ENCODE assay signal across 27 mouse cellular contexts in genomic region chr7:24291387-24292090, GRCm38 (mm10). TPM values are rescaled to one million over a fixed set of nuclear protein-coding genes. Genes with fewer than 3 reads are reported as not detected.
"Had no signal": no experiment of that assay in that cellular context is flagged by ENCODE, and none has a peak within 500 bp of the region (broad histone marks: within the 10 kb centered on the region; RNA-seq: fewer than 3 reads in every experiment).

No protein-coding gene starts in this region.

- H3K4me2 ChIP-seq: limb, embryonic 13.5 days; liver, embryonic 12.5 days; liver, embryonic 15.5 days; lung, embryonic 15.5 days; midbrain, embryonic 15.5 days; neural tube, embryonic 12.5 days; neural tube, embryonic 15.5 days; stomach, embryonic 15.5 days had no signal

- H3K9me3 ChIP-seq: limb, embryonic 10.5 days; liver, embryonic 12.5 days; liver, embryonic 15.5 days; lung, embryonic 15.5 days; midbrain, embryonic 10.5 days; midbrain, embryonic 15.5 days; neural tube, embryonic 15.5 days; stomach, embryonic 15.5 days had no signal

- H3K4me3 ChIP-seq: layer of hippocampus, adult 2 months; limb, embryonic 10.5 days; limb, embryonic 13.5 days; liver, embryonic 12.5 days; liver, embryonic 15.5 days; lung, embryonic 15.5 days; megakaryocyte, embryonic 14.5 days; midbrain, embryonic 10.5 days; midbrain, embryonic 15.5 days; neural tube, embryonic 12.5 days; neural tube, embryonic 15.5 days; stomach, embryonic 15.5 days had no signal

- H3K27me3 ChIP-seq: limb, embryonic 13.5 days; liver, embryonic 12.5 days; liver, embryonic 15.5 days; lung, embryonic 15.5 days; megakaryocyte, embryonic 14.5 days; midbrain, embryonic 15.5 days; neural tube, embryonic 12.5 days; neural tube, embryonic 15.5 days; stomach, embryonic 15.5 days had no signal

- ATAC-seq: liver, embryonic 12.5 days; midbrain, embryonic 15.5 days had no signal

- H3K27ac ChIP-seq: kidney, postnatal 0 days; layer of hippocampus, adult 2 months; limb, embryonic 10.5 days; limb, embryonic 13.5 days; liver, embryonic 12.5 days; liver, embryonic 15.5 days; lung, embryonic 15.5 days; midbrain, embryonic 10.5 days; midbrain, embryonic 15.5 days; neural tube, embryonic 12.5 days; neural tube, embryonic 15.5 days; stomach, embryonic 15.5 days had no signal

- DNase-seq: kidney, postnatal 25 days; layer of hippocampus, adult 9-11 months; liver; lung, adult 18-20 months; lung, postnatal 10 days; lung, postnatal 36 days; retina, postnatal 1 day; right cerebral cortex, postnatal 25 days; spleen, adult 18-20 months; thymus, postnatal 36 days had no signal

- H3K4me1 ChIP-seq: limb, embryonic 10.5 days; limb, embryonic 13.5 days; lung, embryonic 15.5 days; midbrain, embryonic 10.5 days; midbrain, embryonic 15.5 days; neural tube, embryonic 12.5 days; neural tube, embryonic 15.5 days; stomach, embryonic 15.5 days had no signal

- H3K9ac ChIP-seq: limb, embryonic 13.5 days; liver, embryonic 12.5 days; liver, embryonic 15.5 days; lung, embryonic 15.5 days; midbrain, embryonic 15.5 days; neural tube, embryonic 12.5 days; neural tube, embryonic 15.5 days; stomach, embryonic 15.5 days had no signal

RNA-seq across cellular contexts. Expression of gene Tescl, which starts 42.2 kb away (rescaled TPM):
- total RNA-seq: layer of hippocampus, adult 2 months; layer of hippocampus, postnatal 25 days; left cerebral cortex, adult 18-20 months; left cerebral cortex, postnatal 25 days had no signal
- polyA plus RNA-seq: limb, embryonic 10.5 days; limb, embryonic 13.5 days; liver, embryonic 12.5 days; liver, embryonic 15.5 days; lung, embryonic 15.5 days; neural tube, embryonic 12.5 days; stomach, embryonic 15.5 days; thymus, postnatal 0 days had no signal
